Mouse (Mus musculus): Measurements from ENCODE around the gene Mtmr4.

GRCm38 (mm10) chr11:87578249-87578962 lies 13.6 kb upstream of the Mtmr4 start:
- TF ChIP-seq CTCF (IDR thresholded peaks at IDR 0.05; ENCODE audit: low read depth) = no peak
- no peak for TF ChIP-seq EP300 (IDR thresholded peaks at IDR 0.05; ENCODE audit: low read depth)

All from heart, postnatal 0 days (tissue).